Mouse (Mus musculus) kidney, postnatal 36 days (tissue): ENCODE data around the gene Dbt.

ENCODE experiments used
- DNase-seq, 2 experiments: peaks; one replicate each; pipeline ENCODE4 v3.0.0; 2021 to 2022; ENCODE audit warnings: mixed read lengths in 2 of 2

Gene Dbt

DNA sequence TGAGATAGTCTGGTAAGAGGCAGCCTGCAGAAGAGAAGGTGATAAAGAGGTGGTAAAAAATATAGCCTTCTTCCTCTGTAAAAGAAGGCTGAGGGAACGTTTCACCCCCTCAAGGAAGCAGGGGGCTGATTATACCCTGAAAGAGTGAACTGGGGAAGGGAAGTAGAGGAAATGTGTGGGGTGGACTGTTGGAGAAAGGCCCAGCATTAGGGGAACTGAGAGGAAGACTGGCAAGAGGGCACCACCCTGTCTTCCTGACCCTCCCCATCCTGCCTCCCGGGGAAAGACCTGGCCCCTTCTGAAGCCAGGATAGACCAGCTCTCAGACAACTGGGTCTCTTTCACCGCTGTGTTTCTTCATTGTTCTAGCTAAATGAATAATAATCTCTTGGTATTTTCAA lies 29.7 kb downstream of the Dbt start:
- no peak for DNase-seq

- no peak for DNase-seq
Measured at GRCm38 (mm10) chr3:116547430-116547829, 34.6 kb downstream of the Dbt start.

- DNase-seq, result no peak
Measured at GRCm38 (mm10) chr3:116551362-116551761, 38.5 kb downstream of the Dbt start.

DNA sequence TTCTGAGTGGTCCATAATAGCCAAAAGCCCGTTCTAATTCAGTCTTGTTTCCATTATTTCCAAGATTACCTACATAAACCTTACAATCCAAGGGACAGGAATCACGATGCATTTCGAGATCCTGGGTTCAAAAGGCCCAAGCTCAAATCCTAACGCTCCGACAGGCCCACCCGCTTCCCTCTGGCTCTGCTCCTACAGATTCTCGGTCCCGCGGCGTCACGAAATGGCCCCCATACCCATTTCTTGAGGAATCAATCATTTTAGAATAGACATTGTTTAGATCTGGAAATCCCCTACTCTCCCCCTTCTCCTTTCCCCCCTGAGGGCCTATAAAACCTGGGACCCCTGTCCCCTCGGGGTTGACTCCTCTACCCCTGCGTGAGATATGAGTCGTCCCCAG lies 48.4 kb downstream of the Dbt start:
- DNase-seq, result peak in 1 of 2 experiments; percentile 42

- no peak for DNase-seq
Measured at GRCm38 (mm10) chr3:116562408-116563094, 49.7 kb downstream of the Dbt start, which contains the start of gene Lrrc39. TSS of gene Lrrc39 (plus strand) at chr3:116562973.

GRCm38 (mm10) chr3:116563095-116563492 lies 50.2 kb downstream of the Dbt start:
- DNase-seq, result no peak

DNA sequence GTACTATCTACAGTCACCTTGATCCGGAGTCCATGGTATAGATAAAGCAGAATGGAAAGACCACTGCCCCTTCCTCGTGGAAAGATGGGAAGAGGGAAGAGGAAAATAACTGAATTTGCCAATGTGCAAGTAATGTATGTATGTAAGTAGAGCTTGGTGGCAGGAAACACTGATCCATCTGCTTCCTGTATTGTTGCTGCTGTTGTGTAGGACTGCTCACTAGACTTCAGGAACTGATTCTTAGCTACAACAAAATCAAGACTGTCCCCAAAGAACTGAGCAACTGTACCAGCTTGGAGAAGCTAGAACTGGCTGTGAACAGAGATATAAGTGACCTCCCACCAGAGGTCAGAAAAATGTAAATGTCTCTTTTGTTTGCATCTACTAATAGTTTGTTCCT lies 57.8 kb downstream of the Dbt start:
- DNase-seq, result no peak

DNA sequence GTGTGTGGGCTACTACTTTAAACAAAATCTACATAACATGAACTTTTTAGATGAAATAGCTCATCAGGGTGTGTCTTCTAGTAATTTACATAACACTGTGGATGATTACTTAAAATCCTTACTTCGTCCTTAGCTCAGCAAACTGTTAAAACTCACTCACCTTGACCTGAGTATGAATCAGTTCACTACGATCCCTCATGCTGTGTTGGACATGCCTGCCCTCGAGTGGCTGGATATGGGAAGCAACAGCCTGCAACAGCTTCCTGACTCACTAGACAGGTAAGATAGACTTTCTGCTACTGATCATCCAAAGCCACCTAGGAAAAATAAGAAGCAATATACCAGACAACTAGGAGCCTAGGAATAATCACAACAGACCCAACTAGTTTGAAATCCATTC lies 64.4 kb downstream of the Dbt start:
- DNase-seq, result peak in 1 of 2 experiments; percentile 37

DNA sequence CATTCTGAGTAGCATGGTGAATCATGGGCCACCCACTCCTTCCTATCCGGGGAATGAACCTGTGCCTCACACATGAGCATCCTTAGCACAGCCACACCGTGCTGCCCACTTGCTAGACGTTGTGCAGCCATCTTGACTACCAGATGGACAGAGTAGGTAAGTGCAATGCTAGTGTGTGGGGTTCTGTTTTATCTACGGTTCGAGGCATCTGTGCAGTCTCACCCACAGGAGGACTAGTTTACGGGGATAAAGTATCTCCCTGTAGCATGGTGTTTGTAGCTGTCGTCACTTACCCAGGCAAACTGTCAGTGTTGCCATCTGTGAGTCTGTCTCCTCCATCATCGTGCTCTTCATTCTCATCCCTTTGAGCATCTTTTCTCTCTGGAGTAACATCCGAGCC lies 69.3 kb downstream of the Dbt start:
- DNase-seq, result no peak

DNA sequence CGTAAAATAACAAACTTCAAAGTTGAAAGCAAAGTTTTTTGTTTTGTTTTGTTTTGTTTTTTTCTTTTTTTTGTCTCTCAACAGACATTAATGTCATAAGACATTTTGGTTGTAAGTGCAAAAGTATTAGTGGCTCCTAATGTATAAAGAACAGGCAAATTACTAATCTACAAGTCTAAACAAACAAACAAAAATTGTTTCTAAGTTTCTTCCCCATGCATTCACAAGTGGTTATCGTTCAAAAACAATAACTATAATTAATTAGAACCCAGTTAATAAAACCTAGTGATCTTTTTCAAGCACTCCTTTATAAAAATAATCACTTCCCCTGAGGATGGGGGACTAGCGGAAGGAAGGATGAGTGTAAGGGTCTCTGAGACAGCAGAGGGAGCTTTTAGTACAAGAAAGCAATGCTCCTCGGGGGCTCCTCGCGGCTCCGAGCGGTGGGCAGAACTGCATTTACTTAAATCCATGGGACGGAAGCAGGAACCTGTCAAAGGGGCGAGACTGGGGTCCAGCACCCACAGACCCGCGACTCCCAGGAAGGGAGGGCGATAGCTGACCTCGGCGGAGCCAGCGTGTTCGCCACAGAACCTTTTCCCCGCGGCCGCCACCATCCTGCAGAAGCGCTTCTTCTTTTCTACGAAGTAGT lies 81.3 kb downstream of the Dbt start:
- no peak for DNase-seq

DNA sequence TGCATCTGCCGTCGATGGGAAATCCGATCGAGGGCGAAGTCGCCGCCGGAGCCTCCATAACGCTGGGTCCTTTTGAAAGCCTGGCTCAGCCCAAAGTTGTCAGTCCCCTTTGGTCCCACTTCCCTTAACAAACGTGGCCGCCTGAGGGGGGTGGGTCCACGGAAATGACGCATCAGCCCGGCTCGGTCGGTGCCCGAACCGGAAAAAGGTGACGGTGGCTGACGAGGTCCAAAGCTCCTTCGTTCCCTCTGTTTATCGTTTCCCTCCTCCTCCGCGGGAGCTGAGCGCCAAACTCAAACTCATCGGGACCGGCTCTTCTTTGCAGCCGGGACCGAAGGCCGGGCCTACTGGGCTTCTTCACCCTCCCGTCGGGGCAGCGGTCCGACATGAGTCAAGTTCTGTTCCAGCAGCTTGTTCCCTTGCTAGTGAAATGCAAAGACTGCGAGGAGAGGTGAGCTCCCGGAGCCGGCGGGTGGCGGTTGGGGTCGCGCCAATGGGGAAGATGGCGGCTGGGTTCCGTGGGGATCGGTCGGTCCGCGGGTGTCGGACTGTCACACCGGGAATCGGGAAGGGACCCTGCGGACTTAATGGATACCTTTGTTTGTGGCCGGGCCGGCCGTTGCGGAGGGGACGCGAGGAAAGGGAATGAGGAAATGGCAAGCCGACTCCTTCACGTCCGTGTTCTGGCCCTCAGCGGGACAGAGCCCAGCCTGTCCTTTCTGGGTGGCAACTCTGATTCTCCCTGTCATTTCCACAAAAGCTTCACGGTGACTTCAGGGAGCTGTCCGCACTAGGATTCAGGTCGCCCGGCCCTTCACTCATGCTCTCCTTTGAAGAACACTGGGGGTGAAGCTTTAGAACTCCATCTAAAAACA lies 82.1 kb downstream of the Dbt start, which contains the start of gene Sass6:
Gene Sass6 (plus strand): TSS at position 255 of the 875 bp plus-strand sequence.
- peak; percentile 99 to 100 for DNase-seq

- no peak for DNase-seq
Measured at GRCm38 (mm10) chr3:116595603-116595991, 82.7 kb downstream of the Dbt start.
